Mouse (Mus musculus) layer of hippocampus, adult 8-10 months (tissue): ENCODE results near the gene Coro6. TPM values are rescaled to one million over a fixed set of nuclear protein-coding genes. Genes with fewer than 3 reads are reported as not detected.

ENCODE experiments used
- DNase-seq, 2 experiments: peaks; one replicate each; pipeline ENCODE4 v3.0.0; 2022; ENCODE audit warnings: low spot score in 2 of 2
- total RNA-seq, 4 experiments: library from RNA; stranded (reverse); gene quantifications; 2 replicates each; pipeline ENCODE4 v1.2.4; 2022

Coro6 gene
- total RNA-seq, 4 experiments from 2014 or later = 24.5 to 34.0 (median 28.6) TPM

- DNase-seq = no peak
Measured at GRCm38 (mm10) chr11:77511336-77511735, 49.1 kb downstream of the Coro6 start.

- DNase-seq = no peak
Measured at GRCm38 (mm10) chr11:77512891-77513810, 50.9 kb downstream of the Coro6 start.

- no peak for DNase-seq
Measured at GRCm38 (mm10) chr11:77513811-77514170, 51.6 kb downstream of the Coro6 start.

- no peak for DNase-seq
Measured at GRCm38 (mm10) chr11:77514281-77514831, 52.1 kb downstream of the Coro6 start.

GRCm38 (mm10) chr11:77514832-77515636, 52.8 kb downstream of the Coro6 start, which contains the start of gene Abhd15:
Gene Abhd15, plus strand, starts transcription at chr11:77515121.
- no peak for DNase-seq

- no peak for DNase-seq
Measured at GRCm38 (mm10) chr11:77515637-77516552, 53.7 kb downstream of the Coro6 start, which contains the start of gene Trp53i13. Gene Trp53i13, minus strand, starts transcription at chr11:77515980.

GRCm38 (mm10) chr11:77516553-77517425, 54.6 kb downstream of the Coro6 start:
- DNase-seq = no peak

- DNase-seq = no peak
Measured at GRCm38 (mm10) chr11:77518051-77518798, 56.0 kb downstream of the Coro6 start.

GRCm38 (mm10) chr11:77519043-77519442, 56.8 kb downstream of the Coro6 start, which contains the start of gene Gm10392:
Gene Gm10392, minus strand, starts transcription at chr11:77519198.
- no peak for DNase-seq

Other genes with a start within 250 kb of the Coro6 start
- gene Ssh2, start 246.1 kb upstream of the Coro6 start, total RNA-seq = 10 to 100 TPM; 33.1 to 38.3 (median 36.1) TPM
- gene Ankrd13b, start 27.3 kb downstream of the Coro6 start, total RNA-seq = 10 to 100 TPM; 71.2 to 78.4 (median 73.7) TPM
- 100 to 1,000 TPM; 266 to 292 (median 282) TPM for gene Git1, start 31.2 kb downstream of the Coro6 start, total RNA-seq
- gene Abhd15, start 52.7 kb downstream of the Coro6 start, total RNA-seq = 1 to 10 TPM; 1.0 to 2.4 (median 1.6) TPM
- 1 to 10 TPM; 4.9 to 9.1 (median 8.8) TPM for gene Trp53i13, start 53.6 kb downstream of the Coro6 start, total RNA-seq
- gene Gm10392, start 56.8 kb downstream of the Coro6 start, total RNA-seq = under 1 TPM in 1 of 4 experiments, not detected in 3; 0.20 TPM
- gene Taok1, start 145.4 kb downstream of the Coro6 start, total RNA-seq = 100 to 1,000 TPM in 2 of 4 experiments, 10 to 100 TPM in 2; 99.9 to 115 (median 107) TPM
- 10 to 100 TPM; 72.4 to 86.8 (median 77.3) TPM for gene Nufip2, start 223.7 kb downstream of the Coro6 start, total RNA-seq